Mouse (Mus musculus): ENCODE results near the gene Pbrm1. TPM values are rescaled to one million over a fixed set of nuclear protein-coding genes. Genes with fewer than 3 reads are reported as not detected.
A peak's percentile ranks its signal among the peaks of the same experiment; 100 is the strongest.

The Pbrm1 gene
- total and polyA plus RNA-seq, 3 experiments, result 28.7 to 62.0 (median 32.4) TPM

DNA sequence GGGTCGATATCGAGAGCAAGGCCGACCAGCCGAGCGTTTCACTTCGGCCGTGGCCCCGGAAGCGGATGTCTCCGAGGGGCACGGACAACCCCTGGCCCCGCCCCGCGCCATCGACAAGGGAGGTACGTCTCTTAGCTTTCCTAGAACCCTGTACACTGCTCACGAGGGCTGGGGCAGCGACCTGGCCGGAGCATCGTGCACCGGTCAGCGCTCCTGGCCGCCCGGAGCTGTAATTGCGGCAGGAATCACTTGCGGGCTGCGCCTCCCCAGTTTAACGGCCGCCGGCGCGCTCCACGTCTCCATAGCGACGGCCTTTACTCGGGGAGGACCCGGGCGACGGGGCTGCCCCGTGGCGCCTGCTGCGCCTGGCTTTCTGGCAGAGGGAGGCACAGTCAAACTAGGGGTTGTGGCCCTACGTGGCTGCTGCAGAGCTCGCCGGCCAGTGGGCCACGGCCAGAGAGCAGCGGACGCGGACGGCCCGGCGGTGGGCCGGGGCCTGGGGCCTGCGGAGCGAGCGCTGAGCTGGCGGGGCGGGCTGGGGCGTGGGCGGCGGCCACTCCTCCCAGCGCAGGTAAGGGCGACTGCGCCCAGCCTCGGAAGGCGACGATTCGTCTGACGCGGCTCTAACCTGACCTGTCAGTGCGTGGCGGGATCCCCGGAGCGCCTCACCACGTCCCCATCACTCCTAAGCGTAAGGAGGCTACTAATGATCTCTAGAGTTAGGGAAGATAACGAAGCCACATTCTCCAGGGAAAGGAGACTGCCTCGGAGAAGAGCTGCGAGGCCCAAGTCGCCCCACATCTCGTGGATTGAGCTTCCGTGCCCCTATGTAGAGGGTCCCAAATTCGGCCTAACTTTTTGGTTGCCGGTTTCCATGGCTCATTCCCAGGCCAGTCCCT lies 17.4 kb upstream of the Pbrm1 start, which contains the start of the genes Glt8d1 and Spcs1 (continued):
- no peak for TF ChIP-seq BHLHE40 (IDR thresholded peaks at IDR 0.05; ENCODE audit: borderline replicate concordance, low read depth, low read length)
- no peak for TF ChIP-seq USF2 (IDR thresholded peaks at IDR 0.05; ENCODE audit: borderline replicate concordance in 1 of 2, insufficient read depth in 1 of 2, low read depth in 1 of 2, low read length in 2 of 2)
- TF ChIP-seq E2F4 (IDR thresholded peaks at IDR 0.05; ENCODE audit: borderline replicate concordance, low read depth, low read length), result no peak
- TF ChIP-seq CHD1 (IDR thresholded peaks at IDR 0.05; ENCODE audit: low read depth, low read length), result no peak
- peak; percentile 46 for TF ChIP-seq MAZ (IDR thresholded peaks at IDR 0.05; ENCODE audit: low read depth, low read length)
- TF ChIP-seq MAX (IDR thresholded peaks at IDR 0.05; ENCODE audit: low read length), result peak; percentile 94
- TF ChIP-seq ZMIZ1 (IDR thresholded peaks at IDR 0.05; ENCODE audit: low read depth, low read length), result peak; percentile 75; the same call in 1 of the 2 replicates
- TF ChIP-seq SIN3A (IDR thresholded peaks at IDR 0.05; ENCODE audit: low read length), result peak; percentile 91
- TF ChIP-seq MAFK (IDR thresholded peaks at IDR 0.05; ENCODE audit: borderline replicate concordance, low read depth, low read length), result no peak
- TF ChIP-seq NELFE (IDR thresholded peaks at IDR 0.05; ENCODE audit: low read depth, low read length), result peak; percentile 83
- TF ChIP-seq MEF2A (IDR thresholded peaks at IDR 0.05; ENCODE audit: extremely low read depth, insufficient replicate concordance, low read depth, low read length, poor library complexity, severe bottlenecking), result no peak
- TF ChIP-seq RAD21 (IDR thresholded peaks at IDR 0.05; ENCODE audit: low read depth, low read length), result no peak
- TF ChIP-seq POLR2AphosphoS5 (IDR thresholded peaks at IDR 0.05; ENCODE audit: borderline replicate concordance, low read depth, low read length), result no peak
- peak; percentile 29; the same call in 1 of the 2 replicates for TF ChIP-seq ETS1 (IDR thresholded peaks at IDR 0.05; ENCODE audit: low read depth, low read length)
- TF ChIP-seq ZKSCAN1 (IDR thresholded peaks at IDR 0.05; ENCODE audit: low read depth, low read length), result no peak
- TF ChIP-seq JUND (IDR thresholded peaks at IDR 0.05; ENCODE audit: low read depth, low read length), result no peak
- peak; percentile 59 for TF ChIP-seq MYB (IDR thresholded peaks at IDR 0.05; ENCODE audit: low read depth, low read length)
- no peak for TF ChIP-seq GABPA (IDR thresholded peaks at IDR 0.05; ENCODE audit: low read depth, low read length)

DNA sequence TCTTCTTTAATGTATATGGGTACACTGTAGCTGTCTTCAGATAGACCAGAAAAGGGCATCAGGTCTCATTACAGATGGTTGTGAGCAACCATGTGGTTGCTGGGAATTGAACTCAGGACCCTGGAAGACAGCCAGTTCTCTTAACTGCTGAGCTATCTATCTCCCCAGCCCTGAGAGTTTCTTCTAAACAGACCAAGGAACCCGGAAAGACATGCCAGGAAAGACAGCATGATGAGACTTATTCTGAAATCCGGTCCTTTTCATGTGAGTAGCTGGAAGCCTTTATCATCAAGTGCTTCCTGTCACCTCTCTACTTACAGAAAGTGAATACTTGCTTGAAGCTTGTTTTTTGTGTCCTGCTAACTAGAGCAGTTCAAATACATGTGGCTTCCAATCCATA lies 14.4 kb upstream of the Pbrm1 start:
- peak overlapping the region; percentile 7 for H3K27ac ChIP-seq (ENCODE audit: control insufficient read depth, low read depth, low read length)
- no peaks in the 10 kb centered on the region for H3K27me3 ChIP-seq (ENCODE audit: control insufficient read depth in 1 of 2, insufficient read depth in 2 of 2, low read length in 2 of 2)
- peaks cover 4 to 12% of the 10 kb centered on the region in 2 experiments for H3K4me1 ChIP-seq (ENCODE audit: control insufficient read depth in 1 of 2, insufficient read depth in 2 of 2, low read length in 2 of 2)
- no peak overlapping the region for H3K9ac ChIP-seq (ENCODE audit: control insufficient read depth, low read depth, low read length, poor library complexity, severe bottlenecking)
- peaks cover under 1 to 15% of the 10 kb centered on the region in 2 experiments; a peak in 3 of 4 replicates for H3K36me3 ChIP-seq (ENCODE audit: control insufficient read depth in 1 of 2, insufficient read depth in 2 of 2, low read length in 2 of 2)
- peak overlapping the region in 1 of 2 experiments; percentile 12; a peak in 1 of 4 replicates for H3K4me3 ChIP-seq (ENCODE audit: control insufficient read depth in 1 of 2, insufficient read depth in 1 of 2, low read depth in 2 of 2, low read length in 2 of 2)
- H3K9me3 ChIP-seq (replicated peaks; ENCODE audit: insufficient read depth, low read length), result no peaks in the 10 kb centered on the region
- peak; percentile 82 for DNase-seq (ENCODE audit: low read depth, low spot score)
- H3K79me2 ChIP-seq (ENCODE audit: control insufficient read depth, insufficient read depth, low read length, poor library complexity), result peaks cover 16% of the 10 kb centered on the region
- peak; percentile 45; the same call in 1 of the 2 replicates for TF ChIP-seq MXI1 (IDR thresholded peaks at IDR 0.05; ENCODE audit: low read depth, low read length)
- TF ChIP-seq RAD21 (IDR thresholded peaks at IDR 0.05; ENCODE audit: low read depth, low read length), result no peak
- TF ChIP-seq MAFK (IDR thresholded peaks at IDR 0.05; ENCODE audit: borderline replicate concordance, low read depth, low read length), result 0 out of 2 replicates have a peak, but pooled peaks have one; percentile 8
- 0 out of 2 replicates have a peak, but pooled peaks have one; percentile 34 for TF ChIP-seq SIN3A (IDR thresholded peaks at IDR 0.05; ENCODE audit: low read length)
- no peak for TF ChIP-seq USF2 (IDR thresholded peaks at IDR 0.05; ENCODE audit: borderline replicate concordance in 1 of 2, insufficient read depth in 1 of 2, low read depth in 1 of 2, low read length in 2 of 2)
- peak; percentile 50 to 56 for TF ChIP-seq EP300 (IDR thresholded peaks at IDR 0.05; ENCODE audit: low read depth in 1 of 2, low read length in 2 of 2)
- TF ChIP-seq MAX (IDR thresholded peaks at IDR 0.05; ENCODE audit: low read length), result peak; percentile 71
- no peak for TF ChIP-seq POLR2AphosphoS5 (IDR thresholded peaks at IDR 0.05; ENCODE audit: borderline replicate concordance, low read depth, low read length)
- no peak for TF ChIP-seq MAZ (IDR thresholded peaks at IDR 0.05; ENCODE audit: low read depth, low read length)
- TF ChIP-seq TBP (IDR thresholded peaks at IDR 0.05; ENCODE audit: low read depth, low read length), result no peak
- peak; percentile 61 for TF ChIP-seq ETS1 (IDR thresholded peaks at IDR 0.05; ENCODE audit: low read depth, low read length)
- 0 out of 2 replicates have a peak, but pooled peaks have one; percentile 22 for TF ChIP-seq NELFE (IDR thresholded peaks at IDR 0.05; ENCODE audit: low read depth, low read length)
- TF ChIP-seq NRF1 (IDR thresholded peaks at IDR 0.05; ENCODE audit: insufficient read depth, low read depth, low read length, poor library complexity, severe bottlenecking), result no peak
- TF ChIP-seq CTCF (IDR thresholded peaks at IDR 0.05 in 2 of 3, conservative IDR thresholded peaks at IDR 0.05 in 1 of 3; ENCODE audit: control insufficient read depth in 1 of 3, insufficient read depth in 1 of 3, low read depth in 2 of 3, low read length in 3 of 3, poor library complexity in 1 of 3, severe bottlenecking in 1 of 3), result no peak
- no peak for TF ChIP-seq MEF2A (IDR thresholded peaks at IDR 0.05; ENCODE audit: extremely low read depth, insufficient replicate concordance, low read depth, low read length, poor library complexity, severe bottlenecking)
- TF ChIP-seq ZC3H11A (IDR thresholded peaks at IDR 0.05; ENCODE audit: low read depth, low read length), result no peak
- TF ChIP-seq MYB (IDR thresholded peaks at IDR 0.05; ENCODE audit: low read depth, low read length), result no peak
- peak; percentile 68 for TF ChIP-seq MYC (IDR thresholded peaks at IDR 0.05; ENCODE audit: low read depth, low read length)
- no peak for TF ChIP-seq RCOR1 (IDR thresholded peaks at IDR 0.05; ENCODE audit: low read depth, low read length)
- peak; percentile 47; the same call in 1 of the 2 replicates for TF ChIP-seq ELF1 (IDR thresholded peaks at IDR 0.05; ENCODE audit: low read depth, low read length)
- no peak for TF ChIP-seq SMC3 (IDR thresholded peaks at IDR 0.05; ENCODE audit: low read depth, low read length)

Measured in MEL (cell line).